Mouse (Mus musculus) hindbrain, embryonic 10.5 days (tissue): ENCODE results near the gene Anxa10. TPM values are rescaled to one million over a fixed set of nuclear protein-coding genes. Genes with fewer than 3 reads are reported as not detected.

Source experiments
- polyA plus RNA-seq: library from polyadenylated mRNA; unstranded; fragments of >200 nt; fragmentation: Nextera tagmentation; extraction: Ambion mirVana; gene quantifications from 2 replicates; pipeline ENCODE4 v1.2.1, GENCODE M21; 2016

Anxa10 gene
- polyA plus RNA-seq, 1 experiment from 2014 or later, result not detected

Other genes starting within 250 kb of the Anxa10 start
- 52.4 and 53.2 TPM in 2 replicates for gene Palld, start 220.5 kb downstream of the Anxa10 start, polyA plus RNA-seq
- gene Ddx60, start 195.1 kb downstream of the Anxa10 start, polyA plus RNA-seq, result 0.06 and 0.12 TPM in 2 replicates